Mouse (Mus musculus) T-helper 2 cell (primary cell): Measurements from ENCODE around the gene Clpsl2.

ENCODE experiments used
- in situ Hi-C: fragments of 300-600 bp; cut with MboI, MseI; formaldehyde crosslinking; loops from one replicate; pipeline ENCODE4 v1.15.1; 2025; ENCODE audit warnings: high pct_unique_total_duplicates

Gene Clpsl2

DNA sequence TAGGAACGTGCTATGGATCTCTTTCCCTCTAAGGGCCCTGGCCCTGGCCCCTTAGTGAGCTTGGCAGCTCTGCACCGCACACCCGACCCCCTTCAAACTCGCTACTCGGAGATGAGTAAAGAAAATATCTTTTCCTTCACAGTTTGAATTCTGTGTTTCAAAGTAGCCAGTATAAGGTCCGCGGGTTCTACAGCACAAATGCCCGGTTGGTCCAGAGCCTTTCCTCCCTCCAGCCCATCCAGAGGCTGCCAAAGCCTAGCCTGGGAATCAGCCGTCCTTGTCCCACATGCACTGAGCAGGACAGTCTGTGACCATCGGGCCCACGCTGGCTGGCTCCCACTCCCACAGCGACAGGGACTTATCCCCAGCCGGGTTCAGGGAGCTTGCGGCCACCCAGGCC is at the start of gene Clpsl2:
Gene Clpsl2, plus strand, starts transcription at position 301 of the 400 bp plus-strand sequence.
- in situ Hi-C loops, result no loop called here

DNA sequence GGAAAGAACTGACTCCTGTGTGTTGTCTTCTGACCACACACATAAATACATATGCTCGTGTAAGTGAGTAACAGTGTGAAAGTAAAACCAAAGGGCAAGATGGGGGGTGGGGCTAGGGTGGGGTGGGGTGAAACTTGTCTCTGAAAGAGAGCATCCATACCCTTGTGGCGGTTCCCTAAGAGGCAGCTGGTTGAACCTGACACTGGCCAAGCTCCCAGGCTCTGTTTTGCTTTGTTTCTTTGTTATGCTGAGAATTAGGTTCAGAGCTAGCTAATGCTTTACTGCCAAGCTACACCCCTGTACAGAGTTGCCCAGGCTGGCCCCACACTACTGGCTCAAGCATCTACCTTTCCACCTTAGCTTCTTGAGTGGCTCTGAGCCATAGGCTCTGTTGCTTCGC is 48.7 kb upstream of the Clpsl2 start:
- in situ Hi-C loops, result no loop called here

DNA sequence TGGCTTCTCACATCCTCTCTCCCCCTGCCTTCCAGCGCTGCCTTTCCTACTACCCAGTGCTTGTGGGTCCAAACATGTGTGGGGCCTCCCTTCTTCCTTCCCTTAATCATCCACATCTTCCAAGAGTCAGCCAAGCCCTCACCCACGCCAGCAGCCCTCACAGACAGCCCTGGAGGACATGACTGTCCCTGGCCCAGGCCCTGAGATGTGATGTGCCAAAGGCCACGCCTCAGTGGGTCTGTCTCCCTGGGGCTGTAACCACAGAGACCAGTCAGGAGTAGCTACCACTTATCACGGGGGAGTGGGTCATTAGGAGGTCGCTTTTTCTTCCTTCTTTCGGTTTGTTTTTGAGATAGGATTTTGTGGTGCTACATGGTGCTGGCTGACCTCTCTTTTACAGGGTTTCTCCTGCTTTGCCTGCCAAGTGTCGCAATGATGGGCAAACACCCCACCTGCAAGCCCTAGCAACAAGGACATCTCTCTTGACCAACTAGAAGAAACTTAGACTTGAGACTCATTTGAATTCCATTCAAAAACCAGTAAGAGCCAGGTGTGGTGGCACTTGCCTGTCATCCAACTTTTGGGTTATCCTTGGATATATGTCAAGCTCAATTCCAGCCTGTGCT is 46.9 kb upstream of the Clpsl2 start:
- in situ Hi-C loops, result no loop called here

DNA sequence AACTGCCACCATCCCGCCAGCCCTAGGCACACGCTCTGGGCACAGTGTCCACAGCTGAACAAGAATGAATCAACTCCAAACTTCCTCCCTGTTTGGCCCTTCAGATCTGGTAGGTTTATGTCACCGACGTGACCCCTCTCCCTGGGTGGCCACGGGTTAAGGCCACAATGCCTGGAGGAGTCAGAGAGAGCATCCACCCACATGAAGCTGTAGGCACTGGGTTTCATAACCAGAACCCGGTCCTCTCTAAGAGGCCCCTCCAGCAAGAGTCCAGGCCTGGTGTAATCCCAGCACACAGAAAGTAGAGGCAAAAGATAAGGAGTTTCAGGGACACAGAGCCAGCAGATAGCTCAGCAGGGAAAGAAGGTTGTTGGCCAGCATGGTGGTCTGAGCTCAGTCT is 45.0 kb upstream of the Clpsl2 start:
- in situ Hi-C loops, result no loop called here

DNA sequence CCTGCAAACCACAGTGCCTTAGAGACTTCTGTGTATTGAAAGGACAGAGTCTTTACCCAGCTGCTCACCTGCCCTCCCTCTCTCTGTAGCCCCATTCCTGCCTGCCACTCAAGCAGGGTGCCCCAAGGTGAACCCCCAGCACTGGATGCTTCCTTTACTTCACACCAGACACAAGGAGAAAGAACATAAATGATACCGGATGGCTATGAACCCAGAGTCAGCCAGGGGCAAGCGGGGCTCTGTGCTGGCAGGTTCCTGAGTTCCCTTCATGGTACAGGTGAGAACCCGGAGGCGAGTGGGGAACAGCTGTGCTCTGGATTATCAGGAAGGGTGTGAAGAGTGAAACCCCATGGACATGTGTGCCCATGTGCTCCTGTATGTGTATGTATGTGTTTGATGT is 43.6 kb upstream of the Clpsl2 start:
- in situ Hi-C loops, result no loop called here

DNA sequence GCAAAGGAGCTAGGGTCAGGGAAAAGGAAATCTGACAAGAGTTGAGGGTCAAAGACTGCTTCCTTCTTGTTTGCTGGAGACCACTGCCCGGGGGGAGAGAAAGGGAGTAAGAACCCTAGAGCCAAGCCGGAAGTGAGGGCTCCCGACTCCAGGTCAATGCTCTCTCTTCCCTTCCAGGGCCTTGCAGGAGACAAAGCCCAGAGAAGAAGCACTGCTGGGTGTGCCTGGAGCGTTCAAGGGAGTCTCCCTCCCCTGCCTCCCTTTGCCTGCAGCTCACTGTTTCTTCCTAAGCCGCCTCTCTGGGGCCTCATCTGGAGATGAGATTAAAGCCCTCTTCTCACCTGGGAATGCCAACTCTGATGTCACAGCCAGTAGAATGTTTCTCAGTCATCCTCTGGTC is 42.3 kb upstream of the Clpsl2 start:
- in situ Hi-C loops, result no loop called here

DNA sequence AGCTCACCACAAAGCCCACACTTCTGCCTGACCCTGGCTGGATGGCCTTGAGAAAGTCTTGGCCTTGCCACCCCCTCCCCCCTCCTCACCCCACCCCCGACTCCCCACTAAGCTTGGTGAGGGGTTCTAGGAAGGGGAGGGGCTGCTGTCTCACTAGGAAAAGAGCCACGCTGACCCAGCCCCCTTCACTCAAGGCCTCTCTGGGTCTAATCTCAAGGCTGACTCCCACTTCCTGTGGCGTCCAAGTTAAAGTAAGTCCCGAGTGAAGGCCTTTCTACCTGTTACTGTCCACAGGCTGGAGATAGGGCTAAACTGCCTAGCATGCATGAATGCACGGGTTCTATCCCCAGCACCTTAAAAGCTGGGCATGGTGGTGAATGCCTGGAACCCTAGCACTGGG is 41.7 kb upstream of the Clpsl2 start:
- in situ Hi-C loops, result no loop called here

DNA sequence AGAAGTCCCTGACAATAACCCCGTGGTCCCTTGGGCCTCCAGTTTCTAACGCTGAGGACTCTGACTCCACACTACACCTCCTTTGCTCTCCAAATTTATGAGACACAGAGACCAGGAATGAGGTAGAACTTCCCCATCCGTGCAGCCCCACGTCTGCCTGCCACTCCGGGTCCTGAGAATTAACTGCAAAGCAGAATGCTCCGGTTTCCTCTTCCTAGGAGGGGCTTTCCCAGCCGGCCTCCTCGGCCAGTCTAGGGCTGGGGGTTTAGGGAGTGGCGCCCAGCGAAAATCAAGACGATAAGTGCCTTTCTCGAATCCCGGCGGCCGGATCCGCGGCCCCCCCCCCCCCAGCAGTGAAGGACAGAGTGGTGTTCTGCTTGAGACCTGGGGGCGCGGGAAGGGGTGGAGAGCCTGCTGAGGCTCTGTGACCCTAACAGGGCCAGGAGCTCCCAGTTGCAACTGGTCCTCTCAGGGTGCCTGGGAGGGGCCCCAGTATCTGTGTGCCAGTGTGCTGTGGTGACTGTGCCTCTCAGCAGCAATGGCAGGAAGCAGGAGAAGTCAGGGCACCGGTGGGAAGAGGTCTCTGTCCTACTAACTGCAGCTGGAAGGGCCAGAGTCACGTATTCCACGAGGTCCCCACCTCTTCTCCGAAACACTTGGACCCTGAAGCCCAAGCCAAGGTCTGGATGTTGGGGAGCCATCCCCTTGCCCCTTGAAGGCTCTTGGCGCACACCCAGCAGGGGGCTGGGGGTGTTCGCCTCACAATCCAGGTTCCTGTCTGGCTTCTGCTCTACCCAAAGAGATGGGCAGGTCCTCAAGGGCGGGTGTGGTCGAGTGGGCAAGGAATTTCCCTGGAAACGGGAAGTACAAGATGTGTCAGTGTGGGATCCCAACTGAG is 38.5 kb upstream of the Clpsl2 start:
- in situ Hi-C loops, result loop anchor here (10.0 kb wide), 1 partner anchor 286 kb away; no protein-coding TSS in a partner anchor

DNA sequence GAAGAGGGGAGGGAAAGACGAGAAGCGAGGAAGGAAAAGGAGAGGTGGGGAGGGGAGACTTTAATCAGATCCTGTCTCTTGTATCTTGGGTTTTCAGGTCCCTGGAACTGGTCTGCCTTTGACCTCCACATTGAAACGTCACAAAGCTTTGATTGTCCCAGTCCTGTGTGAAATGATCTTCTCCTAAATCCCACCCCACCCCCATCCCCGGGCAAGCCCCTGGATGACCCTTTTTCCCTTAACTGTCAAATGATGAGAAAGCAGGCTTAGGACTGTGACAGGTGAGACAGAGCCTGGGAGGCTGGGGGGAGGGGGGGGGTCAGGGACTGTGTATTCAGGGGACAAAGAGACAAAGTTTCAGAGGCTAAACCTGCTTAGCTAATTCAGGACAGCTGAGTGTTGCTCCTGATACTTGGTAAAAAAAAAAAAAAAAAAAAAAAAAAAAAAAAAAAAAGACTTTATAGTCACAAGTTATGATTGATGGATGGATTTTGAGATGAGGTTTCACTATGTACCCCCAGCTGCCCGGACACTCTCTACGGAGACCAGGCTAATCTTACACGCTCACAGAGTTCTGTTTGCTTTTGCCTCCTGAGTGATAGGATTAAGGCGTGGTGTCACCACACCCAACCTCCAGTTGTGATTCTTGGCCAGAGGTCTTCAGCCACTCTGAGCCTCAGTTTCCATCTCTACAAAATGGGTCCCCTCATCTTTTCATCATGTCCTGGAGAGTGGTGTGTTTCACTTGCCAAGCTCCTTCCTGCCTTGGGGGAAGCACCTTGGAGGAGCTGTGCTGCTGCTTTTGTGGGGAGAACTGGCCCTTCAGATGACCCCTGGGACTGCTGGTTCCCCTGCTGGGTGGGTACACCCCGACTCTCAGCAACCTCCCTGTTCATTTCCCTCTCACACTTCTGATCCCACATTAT is 37.3 kb upstream of the Clpsl2 start:
- in situ Hi-C loops, result loop anchor here (10.0 kb wide), 1 partner anchor 287 kb away; no protein-coding TSS in a partner anchor

DNA sequence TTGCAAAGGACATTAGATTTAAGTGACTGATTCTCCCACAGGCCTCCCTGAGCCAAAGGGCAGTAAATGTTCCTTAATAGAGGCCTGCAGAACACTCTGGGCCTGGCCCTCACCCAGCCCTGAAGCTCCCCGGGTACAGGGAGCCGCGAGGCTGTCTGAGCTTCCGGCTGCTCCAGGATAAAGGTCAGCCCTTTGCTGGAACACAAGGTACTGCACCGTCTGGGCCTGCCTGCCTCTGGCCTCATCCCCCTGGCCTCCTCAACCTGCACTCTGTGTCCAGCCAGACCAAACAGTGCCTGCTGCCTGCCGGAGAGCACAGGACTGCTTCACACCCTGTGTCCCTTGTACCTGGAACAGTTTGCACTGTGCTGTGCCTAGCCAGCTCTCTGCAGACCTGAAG is 36.5 kb upstream of the Clpsl2 start:
- in situ Hi-C loops, result loop anchor here (10.0 kb wide), 1 partner anchor 288 kb away; no protein-coding TSS in a partner anchor

DNA sequence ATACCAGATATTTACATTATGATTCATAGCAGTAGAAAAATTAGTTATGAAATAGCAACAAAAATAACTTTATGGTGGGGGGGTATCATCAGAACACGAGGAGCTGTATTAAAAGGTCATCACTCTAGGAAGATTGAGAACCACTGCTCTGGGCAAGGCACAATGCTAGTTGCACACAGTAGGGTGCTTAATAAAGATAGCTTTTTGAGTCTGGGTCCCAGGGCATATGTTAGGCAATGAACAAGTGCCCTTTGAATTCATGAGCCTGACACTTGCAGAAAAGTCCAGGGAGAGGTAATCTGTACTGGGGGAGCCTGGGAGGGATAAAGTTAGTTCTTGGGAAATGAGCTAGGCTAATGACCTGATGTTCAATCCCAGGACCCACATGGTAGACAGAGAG is 35.9 kb upstream of the Clpsl2 start:
- in situ Hi-C loops, result loop anchor here (10.0 kb wide), 1 partner anchor 289 kb away; no protein-coding TSS in a partner anchor

DNA sequence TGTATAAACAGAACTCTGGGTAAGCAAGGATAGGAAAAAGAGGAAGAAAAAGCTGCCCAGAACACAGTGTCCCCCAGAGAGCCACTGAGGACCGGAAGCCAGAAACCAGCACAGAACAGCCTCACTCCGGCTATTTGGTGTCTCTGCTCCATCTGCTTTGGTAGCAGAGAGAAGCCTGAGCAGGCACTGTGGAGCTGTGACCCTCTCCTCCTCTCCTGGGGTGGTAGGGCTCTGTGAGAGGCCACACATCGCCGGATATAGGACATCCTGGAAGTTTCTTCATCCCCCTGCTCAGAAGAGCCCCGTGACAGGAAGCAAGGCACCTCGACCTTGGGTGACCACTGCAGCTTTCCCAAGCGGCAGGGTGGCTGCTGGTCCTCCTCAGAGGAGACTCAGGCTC is 35.4 kb upstream of the Clpsl2 start:
- in situ Hi-C loops, result loop anchor here (10.0 kb wide), 1 partner anchor 289 kb away; no protein-coding TSS in a partner anchor

DNA sequence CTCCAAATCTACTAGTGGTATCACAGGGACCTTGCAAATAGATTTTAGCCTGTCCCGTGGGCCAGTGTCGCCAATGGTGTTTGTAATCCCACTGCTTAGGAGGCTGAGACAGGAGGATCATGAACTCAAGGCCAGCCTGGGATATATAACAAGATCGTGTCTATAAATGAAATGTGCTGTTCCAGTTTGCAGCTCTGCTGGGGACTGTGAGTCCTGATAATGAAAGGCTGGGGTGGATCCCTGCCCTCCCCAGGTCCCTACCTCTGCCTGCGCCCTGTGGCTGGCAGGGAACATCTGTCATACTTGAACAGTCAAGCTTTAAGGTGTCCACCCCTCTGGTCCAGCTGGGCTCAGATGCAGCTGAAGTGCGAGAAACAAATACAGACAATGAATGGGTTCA is 34.7 kb upstream of the Clpsl2 start:
- in situ Hi-C loops, result loop anchor here (10.0 kb wide), 1 partner anchor 290 kb away; no protein-coding TSS in a partner anchor

DNA sequence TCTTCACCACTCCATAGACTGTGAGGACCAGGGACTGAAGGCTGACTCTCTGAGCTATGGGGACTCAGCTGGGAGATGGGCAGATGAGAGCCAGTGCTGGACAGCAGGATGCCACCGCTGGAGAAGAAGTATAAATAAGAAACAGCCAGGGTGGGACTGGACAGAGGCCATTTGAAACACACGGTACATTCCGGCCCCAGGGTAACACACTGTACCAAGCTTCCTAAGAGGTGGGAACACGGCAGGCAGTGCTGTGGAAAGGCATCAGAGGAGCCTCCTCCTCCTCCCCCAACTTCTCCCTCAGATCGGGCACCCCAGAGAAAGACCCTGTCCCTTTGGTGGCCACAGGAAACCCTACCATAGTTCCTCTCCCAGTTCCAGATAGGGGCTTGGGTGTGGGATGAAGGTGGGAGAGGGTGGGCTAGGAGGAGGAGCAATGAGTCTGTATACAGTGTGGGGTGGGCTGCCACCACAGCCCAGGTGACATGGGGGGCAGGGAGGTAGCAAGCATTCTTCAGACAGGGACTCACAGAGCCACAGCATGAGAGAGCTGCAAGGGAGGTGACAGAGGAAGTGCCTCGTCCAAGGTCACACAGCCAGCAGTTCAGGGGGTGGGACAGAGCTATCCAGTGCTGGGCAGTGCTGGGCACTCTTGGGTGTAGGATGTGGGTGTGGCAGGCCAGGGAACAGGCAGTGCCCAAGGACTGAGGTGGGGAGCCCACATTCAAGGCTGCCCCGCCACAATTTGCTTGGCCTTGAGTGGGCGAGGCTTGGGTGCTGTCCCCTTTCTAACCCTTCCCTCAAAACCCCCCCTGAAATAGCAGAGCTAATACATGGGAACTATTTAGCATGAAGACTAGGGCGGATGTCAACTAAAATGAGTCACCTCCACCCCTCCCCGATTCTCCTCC is 33.5 kb upstream of the Clpsl2 start:
- in situ Hi-C loops, result loop anchor here (10.0 kb wide), 1 partner anchor 291 kb away; no protein-coding TSS in a partner anchor

DNA sequence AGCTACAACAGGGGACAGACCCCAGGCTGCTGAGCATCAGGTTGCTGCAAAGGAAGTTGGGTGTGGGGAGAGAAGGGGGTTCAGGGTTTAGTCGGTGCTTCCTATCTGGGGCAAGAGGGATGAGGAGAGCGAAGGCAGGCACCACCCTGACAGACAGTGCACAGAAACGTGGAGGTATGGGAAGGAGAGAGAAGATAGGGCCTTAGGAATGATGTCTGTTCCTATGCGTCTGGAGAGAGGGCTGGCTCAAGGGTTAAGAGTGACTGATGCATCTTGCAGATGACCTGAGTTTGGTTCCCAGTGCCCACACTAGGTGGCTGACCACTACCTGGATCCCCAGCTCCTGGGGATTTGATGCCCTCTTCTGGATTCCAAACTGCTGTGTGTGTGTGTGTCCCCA is 32.3 kb upstream of the Clpsl2 start:
- in situ Hi-C loops, result loop anchor here (10.0 kb wide), 1 partner anchor 292 kb away; no protein-coding TSS in a partner anchor

DNA sequence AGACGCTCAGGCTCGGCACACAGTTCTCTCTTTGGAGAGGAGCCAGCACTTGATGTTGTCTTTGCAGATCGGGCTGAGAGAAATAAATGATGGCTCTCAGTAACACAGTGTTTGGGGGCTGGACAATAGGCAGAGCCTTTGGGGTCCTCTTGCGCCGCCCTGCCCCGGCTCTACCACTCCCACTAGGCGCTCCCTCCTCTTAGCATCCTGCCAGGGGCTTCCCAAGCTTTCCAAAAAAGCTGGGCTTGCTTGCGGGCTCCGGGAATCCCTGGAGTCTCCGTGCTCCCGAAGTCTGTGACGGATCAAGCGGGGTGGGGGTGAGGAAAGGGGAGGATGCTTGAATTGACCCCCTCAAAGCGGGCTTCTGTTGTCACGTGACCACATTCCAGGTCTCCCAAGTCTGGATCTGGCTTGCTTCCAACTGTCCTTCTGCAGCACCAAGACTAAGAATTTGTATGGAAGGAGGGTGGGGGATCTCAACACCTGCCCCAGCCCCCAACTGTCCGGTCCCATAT is 31.7 kb upstream of the Clpsl2 start, which contains the start of gene Fkbp5:
Gene Fkbp5, minus strand, starts transcription at position 87 of the 515 bp plus-strand sequence.
- in situ Hi-C loops, result loop anchor here (10.0 kb wide), 1 partner anchor 293 kb away; no protein-coding TSS in a partner anchor

DNA sequence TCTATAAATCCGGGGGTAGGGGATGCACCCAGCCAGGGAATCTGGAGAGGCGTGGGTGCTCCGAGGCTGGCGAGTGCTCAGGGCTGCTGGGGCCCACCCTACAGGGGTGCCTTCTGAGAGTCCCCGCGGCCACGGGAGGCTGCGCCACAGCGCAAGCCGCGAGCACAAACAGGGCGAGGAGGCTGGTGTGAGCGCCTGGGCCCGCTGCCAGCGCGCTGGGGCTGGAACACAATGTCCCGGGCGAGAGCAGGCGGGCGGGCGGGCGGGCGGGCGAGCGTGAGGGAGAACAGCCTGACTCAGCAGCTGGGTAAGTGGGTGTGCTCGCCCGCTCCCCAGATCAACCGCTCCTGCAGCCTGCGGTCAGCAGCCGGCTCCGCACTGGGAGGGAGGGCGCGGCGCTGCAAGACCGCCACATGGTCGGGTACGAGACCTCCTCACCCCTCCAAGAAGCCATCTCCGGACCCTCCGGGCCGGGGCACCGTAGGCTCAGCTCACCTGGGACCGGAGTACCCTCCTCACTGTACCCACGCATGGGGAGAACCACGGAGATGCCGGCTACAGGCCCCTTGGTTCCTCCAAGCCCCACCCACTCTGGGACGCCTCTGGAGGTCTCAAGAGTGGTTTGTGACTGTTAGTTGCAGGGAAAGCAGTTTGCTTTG is 31.1 kb upstream of the Clpsl2 start:
- in situ Hi-C loops, result loop anchor here (10.0 kb wide), 1 partner anchor 293 kb away; no protein-coding TSS in a partner anchor

DNA sequence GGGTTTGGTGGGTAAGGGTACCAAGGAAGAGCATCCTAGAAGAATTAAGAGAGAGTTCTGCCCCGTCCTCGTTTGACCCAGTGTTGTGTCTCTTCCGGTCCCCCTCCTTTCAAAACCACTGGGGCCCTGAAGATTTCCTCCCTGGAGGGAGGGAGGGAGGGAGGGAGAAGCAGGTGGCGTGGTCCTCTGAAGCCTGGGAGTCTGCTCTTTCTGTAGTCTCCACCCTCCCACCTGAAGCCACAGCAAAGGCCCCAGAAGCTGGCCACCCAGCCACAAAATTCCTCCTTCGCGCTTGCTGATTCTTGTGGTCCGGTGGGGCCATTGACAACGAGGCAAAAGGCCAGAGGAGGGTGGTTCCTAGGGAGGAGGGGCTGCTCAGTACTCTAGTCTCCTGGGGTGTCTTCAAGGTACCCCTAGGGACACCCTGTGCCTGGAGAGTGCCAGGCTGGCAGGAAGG is 30.6 kb upstream of the Clpsl2 start:
- in situ Hi-C loops, result loop anchor here (10.0 kb wide), 1 partner anchor 294 kb away; no protein-coding TSS in a partner anchor

DNA sequence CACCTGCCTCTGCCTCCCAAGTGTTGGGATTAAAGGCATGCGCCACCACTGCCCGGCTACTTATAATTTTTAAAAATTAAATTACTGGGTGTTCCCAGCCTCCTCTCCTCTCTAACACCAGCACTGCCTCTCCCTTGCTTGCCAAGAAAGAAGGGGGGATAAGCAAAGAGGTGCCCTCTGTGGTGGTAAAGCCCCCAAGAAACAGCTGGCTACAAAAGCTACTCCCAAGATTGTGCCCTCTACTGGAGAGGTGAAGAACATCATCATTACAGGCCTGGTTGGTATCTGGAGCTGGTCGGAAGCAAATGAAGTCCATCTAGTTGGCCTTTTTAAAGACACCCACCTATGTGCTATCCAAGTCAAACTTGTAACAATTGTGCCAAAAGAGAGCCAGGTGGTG is 29.4 kb upstream of the Clpsl2 start:
- in situ Hi-C loops, result loop anchor here (10.0 kb wide), 1 partner anchor 295 kb away; no protein-coding TSS in a partner anchor
